Mouse (Mus musculus) embryonic facial prominence, embryonic 13.5 days (tissue): ENCODE data around the gene Map4k1. TPM values are rescaled to one million over a fixed set of nuclear protein-coding genes. Genes with fewer than 3 reads are reported as not detected.

Experiments
- ATAC-seq: fragments of 200-750 bp; cut with Nextera tagmentation; 2 replicates; pipeline ENCODE4 v1.8.0; 2017; ENCODE audit warnings: low read depth; ENCODE audit not compliant: insufficient number of reproducible peaks, insufficient read depth, low FRiP score, low TSS enrichment
- H3K27ac ChIP-seq: fragments of 300-500 bp; sonication (generic); 2 replicates; pipeline ENCODE4 v1.5.1; 2015; ENCODE audit warnings: moderate library complexity, mild to moderate bottlenecking, inconsistent platforms
- H3K27me3 ChIP-seq: fragments of 300-500 bp; sonication (generic); 2 replicates; pipeline ENCODE4 v1.6.1; 2015; ENCODE audit warnings: mild to moderate bottlenecking, inconsistent platforms
- H3K36me3 ChIP-seq: fragments of 300-500 bp; sonication (generic); 2 replicates; pipeline ENCODE4 v1.6.1; 2015; ENCODE audit warnings: mild to moderate bottlenecking, inconsistent platforms
- H3K4me1 ChIP-seq: fragments of 300-500 bp; sonication (generic); 2 replicates; pipeline ENCODE4 v1.6.1; 2015; ENCODE audit warnings: inconsistent platforms
- H3K4me2 ChIP-seq: fragments of 300-500 bp; sonication (generic); 2 replicates; pipeline ENCODE4 v1.6.1; 2015; ENCODE audit warnings: moderate library complexity, mild to moderate bottlenecking, inconsistent platforms
- H3K4me3 ChIP-seq: fragments of 300-500 bp; sonication (generic); 2 replicates; pipeline ENCODE4 v1.5.1; 2015; ENCODE audit warnings: mild to moderate bottlenecking, inconsistent platforms
- H3K9ac ChIP-seq: fragments of 300-500 bp; sonication (generic); 2 replicates; pipeline ENCODE4 v1.6.1; 2015; ENCODE audit warnings: mild to moderate bottlenecking, inconsistent platforms
- H3K9me3 ChIP-seq: fragments of 300-500 bp; sonication (generic); 2 replicates; pipeline ENCODE4 v1.6.1; 2016; ENCODE audit warnings: inconsistent platforms
- WGBS: fragments of 180-500 bp; shearing (Covaris S2); methylation state at CpG from one replicate; pipeline ENCODE4 v1.1.7; 2015; ENCODE audit warnings: mixed read lengths; 5-methylcytosine and 5-hydroxymethylcytosine counted together
- polyA plus RNA-seq: library from polyadenylated mRNA; unstranded; fragments of >200 nt; fragmentation: Nextera tagmentation; extraction: Ambion mirVana; gene quantifications from 2 replicates; pipeline ENCODE4 v1.2.1, GENCODE M21; 2015

Gene Map4k1
- polyA plus RNA-seq, 1 experiment from 2014 or later = 9.9 TPM

DNA sequence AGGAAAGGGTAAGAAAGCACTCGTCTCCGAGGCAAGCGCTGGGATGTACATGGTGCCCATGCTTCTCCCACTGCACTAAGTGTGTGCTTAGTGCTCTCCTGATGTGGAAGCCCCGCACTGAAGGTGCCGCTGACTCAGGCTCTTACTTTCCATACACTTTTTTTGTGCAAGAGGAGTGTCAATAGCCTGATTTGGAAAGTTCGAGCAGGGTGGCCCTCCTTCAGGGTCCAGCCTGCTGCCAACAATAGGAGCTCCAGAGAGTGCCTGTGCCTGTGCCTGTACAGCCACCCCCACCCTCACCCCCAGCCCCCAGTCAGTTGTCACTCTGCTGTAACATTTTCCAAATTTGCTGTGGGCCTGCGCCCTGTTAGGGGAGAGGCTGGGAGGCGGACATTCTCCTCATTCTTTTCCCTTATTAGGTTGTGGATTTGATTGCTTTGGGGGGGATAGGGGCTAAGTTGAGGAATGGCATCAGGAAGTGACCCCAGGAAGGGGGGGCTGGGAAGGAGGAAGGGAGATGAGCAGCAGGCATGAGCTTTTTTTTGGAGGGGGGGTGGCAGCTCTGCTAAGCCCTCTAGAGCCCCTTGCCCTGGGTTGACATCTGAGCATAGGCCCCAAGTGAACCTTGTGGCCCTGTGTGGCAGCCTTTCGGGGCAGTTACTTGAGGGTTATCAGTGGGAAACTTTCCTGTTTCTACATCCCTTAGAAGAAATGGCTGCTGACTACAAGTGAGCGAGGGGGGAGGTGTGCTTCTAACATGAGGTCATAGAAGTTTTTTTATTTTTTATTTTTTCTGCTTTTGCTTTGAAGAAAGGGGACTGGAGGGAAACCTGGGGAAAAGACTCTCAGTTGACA lies 36.2 kb upstream of the Map4k1 start:
- Histone ChIP-seq H3K27me3 (no peaks in the 10 kb centered on the region), H3K9ac (peak overlapping the region; percentile 37)

DNA sequence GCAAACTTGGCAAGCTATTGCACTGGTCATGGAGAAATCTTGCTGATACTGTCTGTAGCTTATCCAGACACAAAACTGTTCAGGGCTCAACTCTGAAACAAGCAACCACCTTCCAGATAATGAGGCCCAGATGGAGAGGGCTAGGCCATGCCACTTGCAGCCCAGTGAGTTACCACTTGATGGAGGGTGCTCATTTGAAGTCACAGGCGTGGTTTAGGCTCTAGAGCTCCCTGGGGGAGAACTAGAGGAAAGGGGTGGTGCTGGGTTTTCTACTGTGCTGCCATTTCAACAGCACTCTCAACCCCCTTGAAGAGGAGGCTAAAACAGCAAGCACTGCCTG lies 35.6 kb upstream of the Map4k1 start:
- no peak overlapping the region for H3K4me3 ChIP-seq
- 10% methylated on average over 1 of the region's 1 CpGs for WGBS
- no peak for ATAC-seq
- H3K27ac ChIP-seq = peak overlapping the region; percentile 93
- no peaks in the 10 kb centered on the region for H3K9me3 ChIP-seq
- peak overlapping the region; percentile 34 for H3K4me2 ChIP-seq
- no peak overlapping the region for H3K9ac ChIP-seq
- H3K4me1 ChIP-seq = peaks cover 90% of the 10 kb centered on the region
- no peaks in the 10 kb centered on the region for H3K27me3 ChIP-seq
- H3K36me3 ChIP-seq = peaks cover 8% of the 10 kb centered on the region

More for the DNA sequence above, 36.2 kb upstream of the Map4k1 start:
- Histone ChIP-seq H3K4me2 (peak overlapping the region; percentile 34), H3K4me3 (peak overlapping the region; percentile 14), H3K9me3 (no peaks in the 10 kb centered on the region), H3K27ac (peak overlapping the region; percentile 93), H3K36me3 (peaks cover 8% of the 10 kb centered on the region), H3K4me1 (peaks cover 89% of the 10 kb centered on the region)
- WGBS = 12% methylated on average over 10 of the region's 10 CpGs
- peak; percentile 52; the same call in 1 of the 2 replicates for ATAC-seq

DNA sequence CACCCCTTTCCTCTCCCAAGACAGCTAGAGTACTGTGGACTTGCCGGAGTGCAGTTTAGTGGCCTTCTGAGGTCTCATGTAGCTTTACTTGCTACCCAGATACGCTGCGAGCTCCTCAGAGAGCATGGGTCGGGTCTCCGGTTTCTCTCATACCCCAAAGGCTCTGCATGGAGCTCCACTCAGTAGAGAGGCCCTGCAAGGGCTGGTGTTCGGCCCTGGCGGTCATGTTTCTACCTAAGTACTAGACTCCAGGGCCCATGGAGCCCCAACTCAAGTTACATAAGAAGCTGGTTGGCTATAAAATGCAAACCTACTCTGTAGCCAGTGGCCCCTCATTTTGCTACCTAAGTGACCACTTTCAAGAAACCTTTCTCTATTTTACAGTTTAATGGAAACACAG lies 33.1 kb upstream of the Map4k1 start:
- ATAC-seq = 0 out of 2 replicates have a peak, but pooled peaks have one; percentile 50
- H3K4me1 ChIP-seq = peaks cover 95% of the 10 kb centered on the region
- peaks cover 8% of the 10 kb centered on the region for H3K36me3 ChIP-seq
- 71% methylated on average over 7 of the region's 7 CpGs for WGBS
- no peaks in the 10 kb centered on the region for H3K27me3 ChIP-seq
- peak overlapping the region; percentile 93 for H3K27ac ChIP-seq
- peak overlapping the region; percentile 5; the same call in 1 of the 2 replicates for H3K4me2 ChIP-seq
- H3K4me3 ChIP-seq = no peak overlapping the region
- 0 out of 2 replicates have a peak overlapping the region, but pooled peaks have one; percentile 16 for H3K9ac ChIP-seq
- no peaks in the 10 kb centered on the region for H3K9me3 ChIP-seq

DNA sequence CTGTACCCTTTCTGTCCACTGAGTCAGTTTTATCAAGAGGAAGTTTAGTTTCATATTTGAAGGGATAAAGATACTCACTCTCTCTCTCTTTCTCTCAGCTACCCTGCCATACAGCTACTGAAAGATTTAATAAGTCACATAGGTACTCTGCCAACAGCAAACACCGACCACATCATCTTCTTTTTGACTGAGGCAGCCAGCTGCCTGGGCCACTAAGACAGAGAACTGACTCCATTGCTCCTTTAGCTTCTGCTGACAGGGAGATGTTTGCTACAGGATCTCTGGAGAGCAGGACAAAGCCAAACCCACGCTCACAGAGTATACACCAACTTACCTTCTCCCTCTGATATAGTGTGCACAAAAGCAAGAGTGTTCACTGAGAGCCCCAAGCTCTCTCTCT lies 32.6 kb upstream of the Map4k1 start:
- Histone ChIP-seq H3K36me3 (peaks cover 8% of the 10 kb centered on the region), H3K27ac (peak overlapping the region; percentile 93), H3K9ac (no peak overlapping the region), H3K4me3 (no peak overlapping the region), H3K27me3 (no peaks in the 10 kb centered on the region), H3K9me3 (no peaks in the 10 kb centered on the region), H3K4me1 (peaks cover 97% of the 10 kb centered on the region), H3K4me2 (no peak overlapping the region)
- 62% methylated on average over 2 of the region's 2 CpGs for WGBS
- no peak for ATAC-seq

DNA sequence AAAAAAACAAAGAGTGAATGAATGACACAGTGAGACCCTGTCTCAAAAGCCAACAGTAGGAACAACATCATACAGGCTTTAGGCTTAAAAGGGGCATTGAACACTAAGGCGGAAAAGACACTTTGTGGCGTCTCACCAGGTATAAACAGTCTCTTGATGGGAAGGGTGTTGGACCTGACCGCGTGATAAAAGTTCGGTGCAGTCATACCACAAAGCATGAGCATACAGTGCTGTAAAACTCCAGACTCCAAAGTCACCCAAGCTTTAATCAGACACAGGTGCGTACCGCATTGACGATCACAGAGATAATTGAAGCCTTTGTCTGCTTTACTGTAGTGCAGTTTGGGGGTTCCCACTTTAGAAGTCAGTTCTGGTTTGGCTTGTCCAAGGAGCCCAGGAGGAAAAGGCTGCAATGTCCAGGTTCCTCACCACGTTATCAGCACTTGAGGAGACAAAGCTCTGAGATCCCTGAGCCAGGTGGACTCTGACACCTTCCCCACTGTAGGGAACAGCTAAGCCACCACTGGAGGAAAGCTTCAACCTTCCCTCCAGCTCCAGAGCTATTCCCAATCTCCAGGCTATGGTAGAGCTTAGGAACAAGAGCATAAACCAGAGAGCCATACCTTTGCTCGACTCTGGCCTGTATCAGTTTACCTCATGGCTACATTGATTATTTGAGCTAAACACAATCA lies 31.4 kb upstream of the Map4k1 start:
- H3K27ac ChIP-seq = peak overlapping the region; percentile 93; the same call in 1 of the 2 replicates
- WGBS = 69% methylated on average over 10 of the region's 10 CpGs
- H3K27me3 ChIP-seq = no peaks in the 10 kb centered on the region
- H3K9me3 ChIP-seq = no peaks in the 10 kb centered on the region
- H3K9ac ChIP-seq = no peak overlapping the region
- no peak overlapping the region for H3K4me2 ChIP-seq
- peaks cover 94% of the 10 kb centered on the region for H3K4me1 ChIP-seq
- H3K4me3 ChIP-seq = no peak overlapping the region
- ATAC-seq = no peak
- H3K36me3 ChIP-seq = peaks cover 8% of the 10 kb centered on the region

DNA sequence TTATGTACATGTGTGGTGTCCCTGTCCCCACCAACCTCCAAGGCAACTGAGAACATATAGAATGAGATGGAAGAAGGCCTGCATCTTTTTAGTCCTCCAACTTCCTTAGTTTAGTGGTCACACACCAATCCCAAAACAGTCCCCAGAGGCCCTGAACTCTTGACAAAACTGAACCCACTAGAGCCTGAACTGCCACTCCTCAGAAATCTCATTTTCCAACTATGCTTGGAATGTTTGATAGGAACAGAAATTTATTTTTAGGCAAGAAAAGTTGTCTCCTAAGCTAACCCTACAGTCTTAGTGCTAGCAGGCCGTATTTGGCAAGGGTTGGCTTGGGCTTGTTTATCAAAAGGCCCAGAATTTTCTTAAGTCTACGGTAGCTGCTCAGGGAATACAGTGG lies 30.1 kb upstream of the Map4k1 start:
- no peaks in the 10 kb centered on the region for H3K9me3 ChIP-seq
- H3K4me1 ChIP-seq = peaks cover 90% of the 10 kb centered on the region
- no peak overlapping the region for H3K9ac ChIP-seq
- H3K4me2 ChIP-seq = no peak overlapping the region
- H3K27ac ChIP-seq = peak overlapping the region; percentile 93
- H3K4me3 ChIP-seq = no peak overlapping the region
- H3K27me3 ChIP-seq = no peaks in the 10 kb centered on the region
- ATAC-seq = no peak
- H3K36me3 ChIP-seq = peaks cover 17% of the 10 kb centered on the region
- 77% methylated on average over 2 of the region's 2 CpGs for whole genome bisulfite sequencing

DNA sequence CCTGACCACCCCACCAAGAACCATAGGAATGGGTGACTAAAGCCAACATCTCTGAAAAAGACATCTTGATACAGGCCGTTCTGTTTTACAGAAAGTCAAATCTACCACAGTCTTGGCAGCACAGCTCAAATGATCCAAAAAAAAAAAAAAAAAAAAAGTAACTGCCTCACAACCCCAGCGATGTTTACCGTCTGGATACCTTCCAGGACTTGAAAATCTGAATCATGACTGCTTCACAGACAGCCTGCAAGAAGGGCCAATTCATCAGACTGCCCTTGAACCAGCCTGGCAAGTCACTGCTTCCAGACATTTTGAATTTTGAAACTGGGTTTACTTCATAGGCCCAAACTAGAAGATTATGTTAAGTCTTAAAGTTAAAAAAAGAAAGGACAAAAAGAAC lies 29.1 kb upstream of the Map4k1 start:
- H3K9ac ChIP-seq = no peak overlapping the region
- no peaks in the 10 kb centered on the region for H3K27me3 ChIP-seq
- H3K27ac ChIP-seq = peak overlapping the region; percentile 93
- 0 out of 2 replicates have a peak, but pooled peaks have one; percentile 27 for ATAC-seq
- peaks cover 20% of the 10 kb centered on the region for H3K36me3 ChIP-seq
- H3K4me2 ChIP-seq = peak overlapping the region; percentile 20
- H3K9me3 ChIP-seq = no peaks in the 10 kb centered on the region
- H3K4me1 ChIP-seq = peaks cover 87% of the 10 kb centered on the region
- WGBS = 15% methylated on average over 3 of the region's 3 CpGs
- no peak overlapping the region for H3K4me3 ChIP-seq

DNA sequence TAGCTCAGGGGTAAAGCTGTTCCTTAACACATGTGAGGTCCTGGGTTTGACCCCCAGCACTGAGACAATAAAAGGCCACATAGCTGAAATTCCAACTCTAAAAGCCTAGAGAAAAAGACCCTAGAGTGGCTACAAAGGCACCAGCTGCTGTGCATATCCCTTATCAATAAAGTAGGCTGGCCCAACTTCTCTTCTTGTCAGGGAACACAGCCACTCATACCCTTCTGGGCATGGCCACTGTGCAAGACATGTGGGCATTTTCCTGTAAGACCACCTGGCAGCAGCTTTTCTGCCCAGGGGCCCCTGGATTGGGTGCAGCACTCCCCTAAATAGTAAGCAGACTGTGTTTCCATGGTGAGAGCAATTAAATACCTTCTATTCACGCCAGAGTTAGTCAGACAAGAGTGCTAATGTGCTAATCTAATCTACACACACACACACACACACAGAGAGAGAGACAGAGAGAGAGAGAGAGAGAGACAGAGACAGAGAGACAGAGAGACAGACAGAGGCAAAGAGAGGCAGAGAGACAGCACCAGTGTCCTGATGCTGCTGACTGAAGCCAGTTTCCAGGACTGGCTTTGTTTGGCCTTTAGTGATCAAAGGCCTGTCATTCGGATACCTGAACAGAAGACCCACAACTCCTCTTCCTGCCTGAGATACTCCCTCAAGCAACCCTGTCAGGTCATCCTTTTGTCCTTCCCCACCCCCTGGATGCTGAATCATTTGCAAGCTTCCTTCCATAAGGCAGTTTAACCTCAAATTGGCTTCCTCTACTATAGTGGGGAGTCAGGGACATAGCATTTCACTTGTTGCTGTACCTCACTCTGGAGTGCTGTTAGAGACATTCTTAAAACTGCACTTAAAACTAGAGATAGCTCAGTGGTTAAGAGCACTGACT lies 28.1 kb upstream of the Map4k1 start:
- no peaks in the 10 kb centered on the region for H3K27me3 ChIP-seq
- H3K4me1 ChIP-seq = peaks cover 85% of the 10 kb centered on the region
- no peak for ATAC-seq
- H3K36me3 ChIP-seq = peaks cover 20% of the 10 kb centered on the region
- WGBS = 17% methylated on average over 2 of the region's 2 CpGs
- H3K4me3 ChIP-seq = no peak overlapping the region
- H3K27ac ChIP-seq = peak overlapping the region; percentile 93
- peak overlapping the region; percentile 20 for H3K4me2 ChIP-seq
- no peaks in the 10 kb centered on the region for H3K9me3 ChIP-seq
- peak overlapping the region; percentile 32 for H3K9ac ChIP-seq

DNA sequence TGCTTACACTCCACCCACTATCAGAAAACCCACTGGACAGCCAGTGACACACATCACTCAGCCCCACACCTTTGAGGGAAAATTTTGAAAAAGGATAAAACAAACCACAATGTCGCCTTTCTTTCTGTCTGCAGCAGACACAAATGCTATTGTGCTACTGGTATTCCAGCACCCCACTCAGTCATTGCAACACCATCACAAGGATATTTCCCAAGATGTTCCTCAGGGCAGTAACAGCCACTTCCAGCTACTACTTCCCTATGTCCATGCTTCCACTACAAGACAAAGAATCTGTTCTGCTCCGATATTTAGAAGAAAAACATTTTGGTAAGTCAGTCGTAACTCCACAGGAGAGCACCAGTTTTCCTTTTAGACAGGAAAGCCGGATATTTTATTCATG lies 27.1 kb upstream of the Map4k1 start:
- Histone ChIP-seq H3K4me1 (peaks cover 85% of the 10 kb centered on the region), H3K4me2 (no peak overlapping the region), H3K9ac (no peak overlapping the region), H3K27ac (peak overlapping the region; percentile 79), H3K36me3 (peaks cover 17% of the 10 kb centered on the region), H3K27me3 (no peaks in the 10 kb centered on the region), H3K4me3 (no peak overlapping the region), H3K9me3 (no peaks in the 10 kb centered on the region)
- no peak for ATAC-seq
- 72% methylated on average over 4 of the region's 4 CpGs for WGBS

DNA sequence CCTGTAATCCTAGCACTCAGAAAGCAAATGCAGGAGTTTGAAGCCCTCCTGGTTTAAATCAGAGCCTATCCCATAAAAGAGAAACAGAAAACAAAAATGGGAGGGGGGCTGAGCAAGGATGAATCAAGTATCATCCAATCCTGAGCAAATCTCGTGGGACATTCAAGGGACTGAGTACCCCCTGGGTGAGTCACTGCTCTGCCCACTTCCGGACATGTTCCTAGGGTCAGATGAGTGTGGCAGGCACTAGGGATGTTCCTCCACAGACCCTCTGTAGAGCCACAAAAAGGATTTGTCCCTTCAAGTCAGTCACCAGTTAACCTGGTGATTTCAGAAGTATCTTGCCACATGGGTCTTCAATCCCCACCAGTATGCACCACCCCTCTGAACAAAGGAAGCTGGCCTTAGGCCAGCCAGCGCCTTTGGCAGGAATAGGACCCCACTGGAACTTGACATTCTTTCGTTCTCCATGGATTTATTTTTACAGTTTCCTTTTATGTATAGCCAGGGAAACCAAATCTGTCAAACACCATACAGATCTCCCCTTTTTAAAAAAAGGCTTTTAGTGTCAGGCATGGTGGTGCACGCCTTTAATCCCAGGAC lies 26.5 kb upstream of the Map4k1 start:
- no peaks in the 10 kb centered on the region for H3K9me3 ChIP-seq
- peak overlapping the region; percentile 9; the same call in 1 of the 2 replicates for H3K4me2 ChIP-seq
- peak overlapping the region; percentile 79 for H3K27ac ChIP-seq
- ATAC-seq = no peak
- no peak overlapping the region for H3K4me3 ChIP-seq
- 0 out of 2 replicates have a peak overlapping the region, but pooled peaks have one; percentile 27 for H3K9ac ChIP-seq
- no peaks in the 10 kb centered on the region for H3K27me3 ChIP-seq
- WGBS = 41% methylated on average over 5 of the region's 5 CpGs
- peaks cover 88% of the 10 kb centered on the region for H3K4me1 ChIP-seq
- H3K36me3 ChIP-seq = peaks cover 15% of the 10 kb centered on the region

DNA sequence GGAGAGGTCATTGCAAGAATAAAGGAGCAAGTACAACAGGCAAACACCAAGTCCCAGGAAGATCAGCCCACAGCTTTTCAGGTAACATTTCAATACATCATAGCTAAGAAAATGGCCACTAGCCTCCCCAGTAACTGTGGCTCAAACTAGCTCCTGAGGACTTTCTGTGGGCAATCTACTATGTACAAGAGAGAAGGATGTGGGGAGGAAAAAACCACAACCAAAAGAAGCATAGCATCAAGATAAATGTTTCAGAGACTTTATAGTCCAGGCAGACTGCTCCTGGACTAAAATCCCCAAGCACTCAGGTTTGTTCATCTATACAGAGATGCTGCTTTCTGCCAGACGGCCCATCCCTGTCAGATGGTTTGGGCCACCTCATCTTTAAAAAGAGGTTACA lies 25.6 kb upstream of the Map4k1 start:
- no peak for ATAC-seq
- H3K27ac ChIP-seq = 0 out of 2 replicates have a peak overlapping the region, but pooled peaks have one; percentile 79
- no peaks in the 10 kb centered on the region for H3K9me3 ChIP-seq
- 93% methylated on average over 1 of the region's 1 CpGs for WGBS
- H3K36me3 ChIP-seq = peaks cover 12% of the 10 kb centered on the region
- no peak overlapping the region for H3K4me2 ChIP-seq
- no peaks in the 10 kb centered on the region for H3K27me3 ChIP-seq
- no peak overlapping the region for H3K9ac ChIP-seq
- no peak overlapping the region for H3K4me3 ChIP-seq
- H3K4me1 ChIP-seq = peaks cover 88% of the 10 kb centered on the region
